Mouse (Mus musculus) right cerebral cortex, postnatal 25 days (tissue): ENCODE data around the gene Klc3.

Experiments
- DNase-seq: peaks from one replicate; pipeline ENCODE4 v3.0.0; 2022

Klc3 gene

DNA sequence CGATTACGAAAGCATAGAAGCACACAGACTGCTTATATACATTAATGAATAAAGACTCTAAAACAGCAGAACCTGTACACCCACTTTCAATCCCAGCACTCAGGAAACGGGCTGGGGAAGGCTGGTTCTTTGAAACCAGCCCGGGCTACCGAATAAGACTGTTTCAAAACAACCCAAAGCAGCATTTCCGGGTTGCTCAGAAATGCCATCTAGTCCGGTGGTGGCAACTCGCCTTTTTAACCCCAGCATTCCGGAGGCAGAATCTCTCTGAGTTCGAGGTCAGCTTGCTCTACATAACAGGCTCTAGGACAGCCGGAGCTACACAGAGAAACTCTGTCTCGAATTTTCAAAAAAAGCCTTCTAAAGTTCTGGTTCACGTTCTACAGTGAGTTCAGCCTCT is 45.3 kb downstream of the Klc3 start:
- no peak for DNase-seq

DNA sequence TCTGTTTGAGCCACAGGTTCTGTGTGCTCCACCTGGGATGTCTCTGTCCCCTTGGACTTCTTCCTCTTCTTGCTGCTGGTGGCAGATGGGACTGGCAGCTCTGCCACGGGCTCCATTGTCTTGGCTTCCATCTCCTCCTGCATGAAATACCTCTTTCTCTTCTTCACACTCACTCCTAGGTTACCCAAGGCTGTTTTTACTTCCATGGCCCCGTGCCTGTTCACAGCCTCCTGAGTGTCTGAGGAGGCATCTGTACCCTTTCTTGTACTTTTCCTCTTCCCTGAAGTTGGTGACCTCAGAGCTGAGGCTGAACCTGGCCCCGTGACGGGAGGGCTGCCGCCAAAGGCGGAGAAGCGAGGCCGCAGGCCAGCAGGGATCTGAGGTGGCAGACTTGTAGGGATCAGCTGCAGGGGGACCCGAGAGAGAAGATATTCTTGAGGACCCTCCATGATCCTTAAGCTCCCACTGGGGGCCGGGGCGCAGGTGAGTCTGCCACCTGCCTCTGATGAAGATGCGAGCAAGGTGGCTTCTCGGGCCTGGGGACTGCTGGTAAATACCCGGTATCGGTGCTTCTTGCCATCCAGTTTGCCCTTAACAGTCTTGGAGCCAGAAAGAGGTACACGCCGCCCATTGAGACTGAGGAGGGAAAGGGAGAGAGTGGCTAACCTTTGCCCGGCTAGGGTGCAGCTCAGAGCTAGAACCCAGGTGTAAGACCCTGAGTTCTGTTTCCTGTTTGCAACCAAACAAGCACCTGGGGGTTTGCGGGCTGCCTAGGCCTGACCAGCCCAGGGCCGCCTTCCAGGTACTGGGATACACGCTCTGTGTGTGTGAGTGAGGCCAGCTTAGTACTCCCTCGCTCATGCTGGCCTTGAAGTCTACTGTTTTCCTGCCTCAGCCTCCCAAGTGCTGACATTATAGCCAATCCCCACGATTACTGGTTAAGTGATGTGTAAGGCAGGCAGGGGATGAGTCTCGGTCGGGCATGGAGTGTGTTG is 46.2 kb downstream of the Klc3 start:
- no peak for DNase-seq

DNA sequence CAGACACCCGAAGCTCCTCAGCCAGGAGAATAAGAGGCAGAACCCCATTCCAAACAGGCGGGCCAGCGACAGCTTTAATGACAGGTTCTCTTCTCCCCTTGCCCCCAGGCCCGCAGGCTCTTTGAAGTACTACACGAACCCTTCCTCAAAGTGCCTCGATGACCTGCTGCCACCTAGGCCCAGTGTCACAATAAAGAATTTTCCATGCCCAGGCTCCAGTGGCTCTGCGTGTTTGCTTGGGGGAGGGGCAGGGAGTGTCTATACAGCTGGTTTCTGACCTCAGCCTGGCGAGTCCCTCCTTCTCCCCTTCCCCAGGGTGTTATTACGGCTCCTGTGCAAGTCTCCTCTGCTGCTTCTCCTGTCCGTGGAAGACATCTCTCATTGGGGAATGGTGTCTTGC is 47.6 kb downstream of the Klc3 start:
- DNase-seq, result no peak

DNA sequence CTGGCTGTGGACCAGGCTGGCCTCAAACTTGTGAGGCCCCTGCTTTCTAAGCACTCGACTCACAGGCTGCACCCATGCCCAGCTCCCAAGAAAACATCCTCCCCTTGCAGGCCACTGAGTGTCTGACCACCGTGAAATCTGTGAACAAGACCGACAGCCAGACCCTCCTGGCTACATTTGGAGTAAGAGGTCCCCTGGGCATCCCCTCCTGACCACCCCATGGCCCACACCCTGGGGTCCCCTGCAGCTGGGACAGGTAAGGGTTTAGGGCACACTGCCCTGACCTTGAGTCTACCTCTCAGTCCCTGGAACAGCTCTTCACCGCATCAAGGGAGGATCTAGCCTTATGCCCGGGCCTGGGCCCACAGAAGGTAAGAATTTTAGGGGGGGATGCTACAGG is 48.9 kb downstream of the Klc3 start:
- no peak for DNase-seq

DNA sequence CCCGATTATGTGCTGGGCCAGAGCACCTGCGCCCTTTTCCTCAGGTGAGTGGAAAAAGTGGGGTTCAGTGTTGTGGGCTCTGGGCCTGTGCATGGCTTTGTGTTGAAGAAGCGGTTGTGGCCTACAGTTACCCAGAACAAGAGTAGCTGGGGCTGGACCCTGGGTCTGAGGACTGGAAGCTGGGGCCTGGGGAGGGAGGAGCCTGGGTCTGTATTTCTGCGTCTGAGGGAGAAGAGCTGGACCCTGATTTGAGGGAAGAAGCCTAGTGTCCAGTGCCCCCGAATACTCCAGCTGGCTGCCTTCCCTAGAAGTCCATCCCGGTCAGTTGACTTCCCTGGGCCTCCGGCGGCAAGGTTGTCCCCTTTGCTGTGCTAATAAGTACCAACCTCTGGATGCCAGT is 53.7 kb downstream of the Klc3 start:
- no peak for DNase-seq

DNA sequence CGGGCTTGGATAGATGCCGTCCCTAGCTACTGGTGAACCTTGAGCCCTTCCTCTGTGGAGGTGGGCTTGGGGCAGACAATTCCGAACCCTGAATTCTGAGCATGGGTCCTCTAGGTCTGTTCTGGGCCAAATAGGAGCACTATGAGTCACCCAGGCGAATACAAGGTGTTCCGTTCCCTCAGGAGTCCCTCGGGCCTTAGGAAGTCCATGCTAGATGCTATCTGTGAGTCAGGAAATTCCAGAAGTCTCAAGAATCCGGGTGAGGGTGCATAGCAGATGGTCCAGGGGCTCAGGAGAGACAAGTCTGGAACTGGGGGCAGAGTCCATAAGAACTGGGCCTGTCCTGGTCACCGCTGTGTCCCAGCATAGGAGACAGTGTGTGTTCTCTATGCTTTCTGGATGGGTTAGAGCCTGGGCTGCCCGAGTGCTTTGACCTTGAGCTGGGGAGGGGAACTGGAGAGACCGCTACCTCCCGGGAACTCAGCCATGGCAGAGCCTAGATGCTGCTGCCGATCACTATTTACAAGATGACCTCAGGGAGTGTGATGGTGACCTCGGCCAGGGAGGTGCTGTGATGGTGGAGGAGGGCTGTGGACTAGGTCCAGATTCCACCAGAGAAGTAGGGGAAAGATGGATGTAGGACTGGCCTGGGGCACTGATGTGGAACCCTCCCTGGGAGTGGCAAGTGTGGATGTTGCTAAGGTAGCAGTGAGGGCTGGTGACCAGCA is 54.6 kb downstream of the Klc3 start:
- no peak for DNase-seq

DNA sequence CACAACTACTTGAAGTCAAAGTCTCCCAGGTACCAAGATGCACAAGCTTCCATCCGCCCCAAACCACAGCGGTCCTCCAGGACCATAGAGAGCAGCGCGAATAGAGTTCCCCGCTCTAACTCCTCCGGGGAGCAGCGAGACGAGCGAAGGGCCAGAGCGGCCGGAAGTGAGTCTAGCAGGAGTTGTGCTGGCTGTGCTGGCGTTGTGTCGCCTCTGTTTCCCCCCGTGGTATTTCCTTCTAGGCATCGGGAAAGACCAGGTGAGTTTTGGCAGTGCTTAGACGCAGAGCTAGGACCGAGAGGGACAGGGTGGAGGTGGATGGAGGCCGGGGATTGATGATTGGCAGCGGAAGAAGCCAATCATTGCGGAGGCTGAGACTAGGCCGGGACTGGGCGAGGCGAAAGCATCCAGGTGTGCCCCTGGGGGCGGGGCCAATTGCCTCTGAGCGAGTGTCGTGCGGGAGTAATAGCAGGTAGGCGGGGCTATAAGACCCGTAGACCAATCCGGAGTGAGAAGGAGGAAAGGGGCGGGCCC is 58.9 kb downstream of the Klc3 start:
- DNase-seq, result peak; percentile 93
